In the genomic region with DNA sequence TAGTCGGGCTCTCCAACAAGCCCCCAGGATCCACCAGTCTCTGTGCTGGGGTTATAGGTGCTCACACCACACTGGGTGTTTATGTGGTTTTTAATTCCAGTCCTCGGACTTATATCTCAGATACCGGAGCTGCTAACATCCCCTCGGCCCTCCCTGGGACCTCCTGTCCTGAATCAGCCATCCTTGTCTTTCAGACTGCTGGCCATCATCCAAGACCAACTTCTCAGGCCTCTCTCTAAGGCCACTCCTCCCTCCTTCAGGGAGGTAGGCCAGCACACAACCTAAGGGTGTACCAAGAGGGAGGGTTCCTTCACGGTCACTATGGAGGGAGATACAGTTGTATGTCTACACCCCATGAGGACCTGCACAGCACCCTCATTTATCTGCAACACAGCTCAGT, we compare ENCODE assay signal across 14 mouse cellular contexts.
"Had no signal": no experiment of that assay in that cellular context is flagged by ENCODE, and none has a peak within 500 bp of the region (broad histone marks: within the 10 kb centered on the region; RNA-seq: fewer than 3 reads in every experiment).

No protein-coding gene starts in this region.

- H3K4me1 ChIP-seq: liver, embryonic 13.5 days had no signal

- DNase-seq: kidney, adult 11 months; kidney, postnatal 10 days; liver; liver, embryonic 13.5 days; liver, postnatal 0 days; midbrain, embryonic 14.5 days; right cerebral cortex, adult 18-20 months; thymus, adult 18-20 months; thymus, postnatal 14 days had no signal

- H3K9me3 ChIP-seq: liver, embryonic 13.5 days; midbrain, embryonic 10.5 days; neural tube, embryonic 15.5 days had no signal

- H3K9ac ChIP-seq: liver, embryonic 13.5 days; liver, postnatal 0 days; neural tube, embryonic 15.5 days had no signal

- H3K4me2 ChIP-seq: liver, embryonic 13.5 days; neural tube, embryonic 15.5 days had no signal

- H3K27ac ChIP-seq: hindbrain, postnatal 0 days; left cerebral cortex, adult 2 months; liver, embryonic 13.5 days; midbrain, embryonic 10.5 days; neural tube, embryonic 15.5 days had no signal

- H3K4me3 ChIP-seq: left cerebral cortex, adult 2 months; liver, embryonic 13.5 days; midbrain, embryonic 10.5 days; myocyte; neural tube, embryonic 15.5 days had no signal

- ATAC-seq: hindbrain, postnatal 0 days; liver, postnatal 0 days had no signal

- H3K36me3 ChIP-seq: liver, embryonic 13.5 days; midbrain, embryonic 10.5 days; neural tube, embryonic 15.5 days had no signal
